Mouse (Mus musculus) heart, adult 2 months (tissue): Measurements from ENCODE around the gene Pla2g2e. TPM values are rescaled to one million over a fixed set of nuclear protein-coding genes. Genes with fewer than 3 reads are reported as not detected.

Experiments used
- DNase-seq, 2 experiments: peaks; one replicate each; pipeline ENCODE4 v3.0.0; 2021
- H3K27ac ChIP-seq: fragments of 200-600 bp; 2 replicates; pipeline ENCODE4 v1.8.1; 2022
- H3K27me3 ChIP-seq: fragments of 200-500 bp; 2 replicates; pipeline ENCODE4 v1.6.1; 2012; ENCODE audit warnings: mild to moderate bottlenecking, low read length, inconsistent platforms, mixed read lengths; ENCODE audit not compliant: control insufficient read depth, insufficient read depth
- H3K36me3 ChIP-seq: fragments of 200-500 bp; 2 replicates; pipeline ENCODE4 v1.6.1; 2012; ENCODE audit warnings: low read length, inconsistent platforms; ENCODE audit not compliant: control insufficient read depth, insufficient read depth
- H3K4me1 ChIP-seq: fragments of 200-500 bp; 2 replicates; pipeline ENCODE4 v1.6.1; 2011; ENCODE audit warnings: low read length; ENCODE audit not compliant: control insufficient read depth, insufficient read depth
- H3K4me3 ChIP-seq: fragments of 200-600 bp; 2 replicates; pipeline ENCODE4 v1.8.1; 2022
- H3K79me2 ChIP-seq: fragments of 200-500 bp; replicated peaks from 2 replicates; pipeline ENCODE4 v1.6.1; 2012; ENCODE audit warnings: mild to moderate bottlenecking, inconsistent platforms, low read length, moderate library complexity, mixed read lengths; ENCODE audit not compliant: control insufficient read depth, insufficient read depth
- H3K9ac ChIP-seq: fragments of 200-500 bp; 2 replicates; pipeline ENCODE4 v1.6.1; 2012; ENCODE audit warnings: low read depth, mild to moderate bottlenecking, control low read depth, inconsistent platforms, low read length, mixed read lengths
- CTCF ChIP-seq: fragments of 200-600 bp; IDR thresholded peaks from 2 replicates; pipeline ENCODE4 v1.8.1; 2022; ENCODE audit warnings: antibody characterized with exemption, mild to moderate bottlenecking, moderate library complexity
- EP300 ChIP-seq: fragments of 200-500 bp; IDR thresholded peaks from 2 replicates; pipeline ENCODE4 v1.6.1; 2011; ENCODE audit warnings: low read depth, low read length, control low read depth; ENCODE audit not compliant: insufficient read depth
- POLR2A ChIP-seq: fragments of 200-500 bp; IDR thresholded peaks from 2 replicates; pipeline ENCODE4 v1.6.1; 2011; ENCODE audit warnings: mild to moderate bottlenecking, low read depth, low read length, control low read depth; ENCODE audit not compliant: insufficient read depth
- WGBS: fragments of 180-500 bp; shearing (Covaris S2); methylation state at CpG from one replicate; pipeline ENCODE4 v1.1.7; 2018; 5-methylcytosine and 5-hydroxymethylcytosine counted together
- intact Hi-C: fragments of 180-260 bp; cut with DNase I; formaldehyde crosslinking; loops from one replicate; pipeline ENCODE4 v1.15.1; 2025
- polyA plus RNA-seq: library from polyadenylated mRNA; depleted of rRNA; stranded (reverse); fragments of >200 nt; gene quantifications from 2 replicates; pipeline ENCODE4 v1.2.3, GENCODE M21; 2012
- total RNA-seq, 2 experiments: library from RNA; stranded (reverse); gene quantifications; 2 replicates each; pipeline ENCODE4 v1.2.3; 2021

Gene Pla2g2e
- total and polyA plus RNA-seq, 3 experiments = 0.43 to 1.6 (median 0.73) TPM

DNA sequence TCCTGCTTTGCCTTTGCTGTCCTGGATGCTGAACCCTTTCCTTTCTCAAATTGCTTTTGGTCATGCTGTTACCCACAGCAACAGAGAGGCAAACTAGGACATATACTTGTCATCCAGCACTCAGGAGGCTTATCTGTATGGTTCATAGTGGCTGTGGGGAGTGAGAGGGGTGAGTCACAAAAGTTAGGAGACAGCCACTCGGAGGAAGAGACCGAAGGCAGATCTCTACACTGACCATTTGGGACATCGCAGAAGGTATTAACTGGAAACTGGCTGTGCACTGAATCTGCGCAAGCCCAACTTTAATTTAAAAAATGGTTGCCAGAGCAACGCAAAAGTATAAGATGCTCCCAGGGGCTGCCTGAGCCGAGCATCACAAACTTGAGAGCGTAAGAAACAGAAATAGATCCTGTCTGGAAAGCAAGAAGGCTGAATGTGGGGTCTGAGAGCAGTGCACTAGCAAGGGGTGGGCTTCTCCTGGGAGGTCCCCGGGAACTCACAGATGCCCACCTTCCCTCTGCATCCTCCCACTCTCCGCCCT is 22.6 kb upstream of the Pla2g2e start:
- no peaks in the 10 kb centered on the region for H3K4me1 ChIP-seq
- TF ChIP-seq POLR2A (no peak), CTCF (no peak), EP300 (no peak)
- H3K27ac ChIP-seq = no peak overlapping the region
- WGBS = 75% methylated on average over 9 of the region's 9 CpGs
- no peaks in the 10 kb centered on the region for H3K79me2 ChIP-seq
- DNase-seq = no peak
- no peaks in the 10 kb centered on the region for H3K36me3 ChIP-seq
- H3K4me3 ChIP-seq = no peak overlapping the region
- H3K9ac ChIP-seq = no peak overlapping the region
- 0 out of 2 replicates have a peak, but pooled peaks cover 1% of the 10 kb centered on the region for H3K27me3 ChIP-seq
- intact Hi-C loops = no loop called here

DNA sequence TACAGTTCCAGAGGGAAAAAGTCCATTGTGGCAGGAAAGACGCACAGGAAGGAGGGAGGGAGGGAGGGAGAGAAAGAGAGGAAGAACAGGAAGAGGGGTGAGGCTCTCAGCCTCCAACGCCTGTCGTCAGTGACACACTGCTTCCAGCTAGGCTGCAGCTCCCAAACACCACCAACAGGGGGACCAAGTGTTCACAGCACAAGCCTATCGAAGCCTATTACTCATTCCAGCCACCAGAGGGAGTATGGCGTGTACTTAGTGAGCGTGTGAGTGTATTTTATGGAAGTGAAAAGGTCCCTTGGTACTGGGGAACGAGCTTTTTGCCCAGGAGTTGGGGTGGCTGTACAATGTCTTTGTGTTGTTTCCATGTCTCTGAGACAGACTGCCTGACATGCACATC is 21.3 kb upstream of the Pla2g2e start:
- Histone ChIP-seq H3K4me3 (no peak overlapping the region), H3K36me3 (no peaks in the 10 kb centered on the region), H3K9ac (no peak overlapping the region), H3K4me1 (no peaks in the 10 kb centered on the region), H3K27me3 (0 out of 2 replicates have a peak, but pooled peaks cover 1% of the 10 kb centered on the region), H3K27ac (no peak overlapping the region), H3K79me2 (no peaks in the 10 kb centered on the region)
- DNase-seq = no peak
- TF ChIP-seq EP300 (no peak), CTCF (peak; percentile 83)
- WGBS = 28% methylated on average over 7 of the region's 7 CpGs
- intact Hi-C loops = no loop called here

DNA sequence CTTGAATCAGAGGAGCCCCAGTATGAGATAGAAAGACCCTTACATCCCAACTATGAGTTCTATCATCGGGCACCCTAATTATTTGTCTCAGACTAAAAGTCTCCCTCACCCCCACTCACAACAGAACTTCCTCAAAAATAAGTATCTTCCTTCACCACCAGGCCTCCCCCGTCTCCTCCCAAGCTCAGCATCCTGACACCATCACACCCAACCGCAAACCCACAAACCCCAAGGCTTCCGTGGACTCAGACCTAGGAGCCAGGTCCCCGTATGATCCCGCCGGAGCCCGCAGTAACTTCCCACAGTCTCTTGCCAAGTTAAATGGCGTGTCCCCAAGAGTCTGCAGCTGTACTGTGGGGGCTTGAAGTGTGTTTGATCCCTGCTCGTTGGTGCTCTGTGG is 20.2 kb upstream of the Pla2g2e start:
- Histone ChIP-seq H3K36me3 (no peaks in the 10 kb centered on the region), H3K27ac (no peak overlapping the region), H3K27me3 (no peaks in the 10 kb centered on the region), H3K4me1 (no peaks in the 10 kb centered on the region), H3K4me3 (no peak overlapping the region), H3K9ac (no peak overlapping the region), H3K79me2 (no peaks in the 10 kb centered on the region)
- WGBS = 67% methylated on average over 10 of the region's 10 CpGs
- TF ChIP-seq EP300 (no peak), CTCF (no peak)
- DNase-seq = no peak
- intact Hi-C loops = no loop called here

DNA sequence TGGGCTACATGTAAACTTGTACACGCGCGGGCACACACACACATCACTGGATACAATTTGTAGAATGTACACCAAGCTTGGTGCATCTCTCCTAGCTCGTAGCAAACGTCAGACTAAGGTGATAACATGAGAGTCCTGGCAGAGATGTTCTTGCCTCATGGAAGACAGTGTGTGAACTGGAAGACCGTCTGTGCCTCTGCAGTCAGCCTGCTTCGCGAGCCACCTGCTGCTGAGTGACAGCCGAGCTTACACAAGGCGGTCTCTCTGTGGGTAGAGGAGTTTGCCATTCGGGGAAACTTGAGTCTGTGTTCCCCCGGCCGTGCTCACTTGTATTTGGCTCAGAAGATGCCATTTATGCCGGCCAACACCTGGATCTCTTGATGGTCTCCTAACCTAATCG is 19.3 kb upstream of the Pla2g2e start:
- intact Hi-C loops = no loop called here
- DNase-seq = no peak
- Histone ChIP-seq H3K9ac (no peak overlapping the region), H3K4me1 (no peaks in the 10 kb centered on the region), H3K27ac (no peak overlapping the region), H3K36me3 (no peaks in the 10 kb centered on the region), H3K4me3 (no peak overlapping the region), H3K27me3 (no peaks in the 10 kb centered on the region), H3K79me2 (no peaks in the 10 kb centered on the region)
- WGBS = 67% methylated on average over 15 of the region's 15 CpGs
- TF ChIP-seq CTCF (no peak), EP300 (no peak), POLR2A (no peak)

DNA sequence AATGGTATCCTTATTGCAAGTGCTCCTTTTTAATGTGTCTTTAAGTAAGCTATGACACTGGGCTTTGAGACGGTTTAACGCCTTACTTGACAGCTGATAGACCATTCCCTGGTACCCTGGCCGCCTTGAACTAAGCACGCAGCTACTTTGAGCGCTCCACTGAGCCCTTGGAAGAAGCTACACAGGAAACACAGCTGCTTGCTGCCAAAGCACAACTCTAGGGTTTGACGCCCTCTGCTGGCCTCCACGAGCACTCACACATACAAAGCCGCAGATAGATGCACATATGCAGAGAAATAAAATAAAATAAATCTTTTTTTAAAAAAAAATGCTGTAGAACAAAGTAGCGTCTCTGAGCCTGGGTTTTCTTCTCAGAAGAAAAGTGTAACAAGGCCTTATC is 18.5 kb upstream of the Pla2g2e start:
- no peak overlapping the region for H3K9ac ChIP-seq
- no peak overlapping the region for H3K27ac ChIP-seq
- H3K4me3 ChIP-seq = no peak overlapping the region
- H3K27me3 ChIP-seq = no peaks in the 10 kb centered on the region
- no peaks in the 10 kb centered on the region for H3K79me2 ChIP-seq
- intact Hi-C loops = no loop called here
- no peak for TF ChIP-seq POLR2A
- TF ChIP-seq EP300 = no peak
- no peak for TF ChIP-seq CTCF
- 17% methylated on average over 9 of the region's 9 CpGs for WGBS
- H3K36me3 ChIP-seq = no peaks in the 10 kb centered on the region
- no peaks in the 10 kb centered on the region for H3K4me1 ChIP-seq
- DNase-seq = no peak

DNA sequence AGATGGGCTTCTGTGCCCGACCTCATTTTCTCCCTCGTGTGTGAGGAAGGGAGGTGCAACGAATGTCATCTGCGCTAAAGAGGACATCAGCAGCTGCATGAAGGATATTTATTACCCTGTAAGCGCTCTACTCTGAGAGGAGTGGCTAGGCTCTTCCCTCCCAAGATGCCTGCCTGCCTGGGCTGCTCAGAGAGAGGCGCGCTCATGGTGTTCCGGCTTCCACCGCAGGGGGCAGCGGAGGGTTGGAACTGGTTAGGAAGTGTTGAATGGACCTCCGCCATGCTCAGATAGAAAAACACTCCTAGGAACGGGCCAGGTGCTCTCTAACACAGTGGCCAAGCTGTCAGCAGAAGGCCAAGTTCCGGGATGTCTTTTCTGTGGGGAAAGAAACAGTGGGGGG is 18.0 kb upstream of the Pla2g2e start:
- Histone ChIP-seq H3K27ac (no peak overlapping the region), H3K9ac (no peak overlapping the region), H3K79me2 (no peaks in the 10 kb centered on the region), H3K4me1 (no peaks in the 10 kb centered on the region), H3K4me3 (no peak overlapping the region), H3K27me3 (no peaks in the 10 kb centered on the region), H3K36me3 (no peaks in the 10 kb centered on the region)
- TF ChIP-seq CTCF = peak; percentile 62
- no peak for TF ChIP-seq POLR2A
- peak in 1 of 2 experiments; percentile 71 for DNase-seq
- intact Hi-C loops = no loop called here
- 3% methylated on average over 13 of the region's 13 CpGs for WGBS
